Mouse (Mus musculus) adrenal gland, postnatal 4 days (tissue): Measurements from ENCODE around the gene Hsd17b2. TPM values are rescaled to one million over a fixed set of nuclear protein-coding genes. Genes with fewer than 3 reads are reported as not detected.
"Not testable (repeated sequence)": the region's sequence is repeated elsewhere in the genome, so short reads cannot be mapped to it uniquely, and the experiment has no call there.

Experiments
- DNase-seq, 2 experiments: peaks; one replicate each; pipeline ENCODE4 v3.0.0; 2021 to 2022; ENCODE audit warnings: low spot score in 2 of 2, mixed read lengths in 2 of 2
- total RNA-seq, 2 experiments: library from RNA; stranded (reverse); gene quantifications; 2 replicates each; pipeline ENCODE4 v1.2.3; 2021

Gene Hsd17b2
- total RNA-seq, 2 experiments from 2014 or later = 0.84 to 18.8 TPM

DNA sequence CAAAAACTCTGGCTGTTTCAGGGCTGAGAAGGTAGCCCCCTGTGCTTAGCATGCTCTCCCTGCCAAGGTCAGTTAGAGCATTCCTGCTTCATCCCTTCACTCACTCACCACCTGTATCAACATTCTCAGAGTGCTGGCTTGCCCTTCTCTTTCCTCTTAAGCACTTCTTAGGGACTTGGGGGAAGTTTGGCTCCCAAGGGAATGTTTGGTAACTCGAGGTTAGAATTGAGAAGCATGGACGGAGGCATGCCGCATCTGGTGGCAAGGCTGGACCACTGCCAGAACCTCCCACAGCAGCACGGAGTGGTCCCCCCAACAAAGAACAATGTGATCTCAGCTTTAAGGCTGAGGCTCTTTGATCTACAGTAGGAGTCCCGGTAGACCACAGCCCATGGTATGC lies 10.5 kb downstream of the Hsd17b2 start:
- no peak for DNase-seq

DNA sequence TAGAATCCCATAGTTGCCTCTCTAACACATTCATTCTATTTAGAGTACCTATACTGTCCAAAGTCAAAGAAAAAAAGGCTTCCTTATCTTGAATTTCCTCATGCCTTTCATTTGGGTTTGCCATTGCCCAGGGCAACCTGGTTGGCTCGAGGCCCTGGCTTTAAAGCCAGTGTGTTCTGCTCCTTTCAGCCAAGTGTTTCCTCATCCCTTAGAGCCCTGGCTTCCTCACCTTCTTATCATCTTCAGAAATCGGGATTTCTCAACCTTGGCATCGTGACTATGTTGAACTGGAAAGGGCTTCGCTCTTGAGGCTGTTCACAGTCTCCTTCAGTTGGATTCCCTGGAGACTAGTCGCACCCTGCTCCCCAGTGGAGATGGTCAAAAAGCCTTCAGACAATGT lies 12.9 kb downstream of the Hsd17b2 start:
- DNase-seq = no peak

DNA sequence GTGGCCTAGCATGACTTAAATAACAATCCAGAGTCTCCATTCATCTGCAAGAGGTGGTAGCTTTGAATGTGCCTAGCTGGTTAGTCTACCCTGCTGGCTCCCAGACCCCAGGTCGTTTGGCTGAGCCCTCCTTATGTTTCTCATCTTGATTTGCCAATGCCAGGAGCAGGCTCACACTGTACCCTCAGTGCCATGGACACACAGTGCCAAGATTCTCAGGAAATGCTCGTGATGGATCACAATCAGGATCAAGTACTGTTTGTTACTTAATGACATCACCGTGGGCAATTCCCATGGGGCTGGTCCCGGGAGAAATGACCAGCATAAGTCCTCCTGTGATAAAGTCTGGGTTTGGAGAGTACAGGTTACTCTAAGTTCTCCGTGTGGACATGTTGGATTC lies 14.2 kb downstream of the Hsd17b2 start:
- DNase-seq = no peak

DNA sequence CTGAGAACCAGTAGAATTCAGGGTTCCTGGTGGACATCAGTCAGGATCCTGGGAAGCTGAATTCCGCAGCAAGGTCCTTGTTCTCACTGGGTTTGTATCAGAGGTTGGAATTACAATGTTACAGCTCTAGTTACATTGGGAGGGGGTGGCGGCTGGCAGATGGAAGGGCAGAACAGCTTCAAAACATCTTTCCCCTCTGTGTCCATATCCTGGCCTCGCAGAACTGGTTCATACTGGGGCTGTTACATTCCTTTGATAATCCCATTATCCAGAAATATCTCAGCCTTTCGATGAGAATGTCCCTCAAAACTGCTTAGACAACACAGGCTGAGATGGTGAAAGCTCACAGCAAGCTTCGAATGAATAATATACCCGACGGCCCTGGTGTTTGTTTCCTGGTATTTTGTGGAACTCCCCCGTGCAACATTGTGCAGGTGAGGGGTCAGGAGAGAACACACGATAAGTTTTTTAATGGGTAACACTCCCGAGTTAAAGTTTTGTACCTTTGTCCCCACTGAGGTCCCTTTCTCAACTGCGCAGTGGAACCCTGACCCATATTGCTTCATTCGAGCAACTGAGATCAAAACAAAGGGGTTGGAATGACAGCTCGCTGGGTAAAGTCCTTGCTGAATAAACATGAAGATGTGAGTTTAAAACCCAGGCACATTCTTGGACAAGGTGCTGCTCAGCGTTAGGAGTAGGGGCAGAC lies 16.6 kb downstream of the Hsd17b2 start:
- DNase-seq = no peak

DNA sequence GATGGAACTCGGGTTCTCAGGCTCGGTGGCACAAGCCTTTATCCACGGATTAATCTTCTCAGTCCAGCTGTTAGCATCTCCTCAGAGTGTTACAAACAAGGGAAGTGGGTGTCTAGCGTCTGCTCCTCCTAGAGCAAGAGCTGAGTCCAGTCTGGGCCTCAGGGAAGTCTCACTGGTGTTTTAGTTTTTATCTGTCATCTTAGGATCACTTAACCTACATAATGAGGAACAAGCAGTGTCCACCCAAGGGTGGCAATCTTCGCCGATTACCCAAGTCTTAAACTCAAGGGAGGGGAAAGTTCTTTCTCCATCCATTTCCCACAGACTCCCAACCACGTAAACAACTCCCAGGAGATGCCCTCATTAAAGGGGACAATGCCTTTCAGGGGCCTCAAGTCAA lies 24.8 kb downstream of the Hsd17b2 start:
- no peak for DNase-seq

DNA sequence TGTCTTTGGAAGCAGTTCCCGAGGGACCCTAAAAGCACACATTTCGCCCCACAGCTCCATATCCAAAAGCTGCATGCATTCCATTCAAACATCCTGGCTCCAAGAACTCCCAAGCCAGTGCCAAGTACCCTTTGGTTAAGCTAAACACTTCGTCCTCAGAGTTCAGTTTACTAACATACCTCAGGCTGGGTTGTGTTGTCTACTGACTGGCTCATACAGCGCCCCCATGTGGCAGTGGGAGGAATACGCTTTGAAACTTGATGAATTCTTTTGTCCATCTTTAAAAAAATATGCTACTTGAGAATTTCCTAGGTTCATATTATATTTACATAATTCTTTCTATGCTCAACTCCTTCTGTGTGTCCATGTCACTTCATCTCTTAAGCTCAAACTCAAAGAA lies 25.9 kb downstream of the Hsd17b2 start:
- DNase-seq = no peak

DNA sequence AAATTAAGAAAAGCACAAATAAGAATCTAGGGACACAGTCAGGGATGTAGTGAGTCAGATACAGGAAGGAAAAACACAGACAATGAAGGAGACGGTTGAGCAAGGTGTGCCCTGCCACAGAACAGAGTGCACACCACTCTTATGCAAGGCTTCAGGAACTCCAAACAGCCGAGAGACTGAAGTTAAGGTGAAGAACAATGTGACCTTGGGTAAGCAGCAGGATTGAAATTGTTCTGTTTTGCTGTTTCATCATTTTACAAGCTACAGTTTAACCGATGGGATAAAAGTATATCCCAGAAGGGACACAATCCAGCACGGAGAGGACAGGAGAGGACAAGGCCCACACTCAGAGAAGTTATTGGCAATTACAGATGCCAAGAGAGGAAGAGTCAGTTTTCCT lies 26.5 kb downstream of the Hsd17b2 start:
- no peak for DNase-seq

DNA sequence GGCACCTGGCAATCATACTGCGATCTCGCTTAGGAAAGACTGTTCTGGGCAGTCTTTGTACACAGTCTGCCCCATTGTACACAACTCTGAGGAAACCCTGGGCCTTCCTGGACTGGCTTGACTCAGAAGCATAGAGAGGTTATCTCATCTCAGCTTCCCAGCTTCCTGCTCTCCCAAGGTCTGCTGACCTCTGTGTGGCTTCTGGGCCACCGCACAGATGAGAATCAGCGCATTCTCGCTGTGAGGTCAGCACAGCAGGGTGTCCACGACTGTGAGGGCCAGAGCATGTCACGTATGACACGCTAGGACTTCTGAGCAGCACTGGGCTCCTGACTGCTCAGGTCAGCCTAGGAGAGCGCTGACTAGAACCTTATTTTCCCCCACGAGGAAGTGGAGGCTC lies 29.3 kb downstream of the Hsd17b2 start:
- DNase-seq = no peak

DNA sequence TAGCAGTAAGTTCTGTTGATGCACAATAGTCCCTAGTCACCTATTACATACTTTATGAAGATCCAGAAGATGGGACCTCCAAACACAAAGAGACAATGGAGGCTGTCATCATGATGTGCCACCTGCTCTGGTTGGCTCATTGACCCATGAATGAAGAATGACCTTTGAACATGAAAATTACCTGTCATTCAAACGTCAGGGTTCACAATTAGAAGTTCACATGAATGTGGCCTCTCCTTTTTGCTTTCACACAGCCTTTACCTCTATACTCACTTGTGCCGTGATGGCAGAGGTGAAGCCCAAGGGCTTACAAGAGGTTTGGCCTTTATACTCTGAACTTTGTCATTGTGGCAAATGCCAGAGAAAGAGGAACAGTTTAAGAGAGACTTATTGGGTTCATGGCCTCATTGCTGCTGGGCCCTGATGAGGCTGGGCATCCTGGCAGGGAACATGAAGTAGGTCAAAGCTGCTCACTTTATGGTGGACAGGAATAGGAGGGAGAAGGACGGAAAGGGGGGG lies 35.0 kb downstream of the Hsd17b2 start:
- no peak for DNase-seq

DNA sequence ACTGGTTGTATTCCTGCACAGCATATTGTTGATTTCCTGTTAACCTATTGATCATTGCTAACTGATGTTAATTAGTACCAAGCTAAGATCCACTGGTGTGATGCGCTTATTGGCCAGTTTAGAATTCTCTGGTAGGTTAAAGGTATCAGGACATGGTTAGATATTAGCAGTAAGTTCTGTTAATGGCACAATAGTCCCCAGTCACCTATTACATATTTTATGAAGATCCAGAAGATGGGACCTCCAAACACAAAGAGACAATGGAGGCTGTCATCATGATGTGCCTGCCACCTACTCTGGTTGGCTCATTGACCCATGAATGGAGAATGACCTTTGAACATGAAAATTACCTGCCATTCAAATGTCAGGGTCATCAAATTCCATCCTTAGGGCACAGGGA lies 36.5 kb downstream of the Hsd17b2 start:
- not testable (repeated sequence) for DNase-seq

DNA sequence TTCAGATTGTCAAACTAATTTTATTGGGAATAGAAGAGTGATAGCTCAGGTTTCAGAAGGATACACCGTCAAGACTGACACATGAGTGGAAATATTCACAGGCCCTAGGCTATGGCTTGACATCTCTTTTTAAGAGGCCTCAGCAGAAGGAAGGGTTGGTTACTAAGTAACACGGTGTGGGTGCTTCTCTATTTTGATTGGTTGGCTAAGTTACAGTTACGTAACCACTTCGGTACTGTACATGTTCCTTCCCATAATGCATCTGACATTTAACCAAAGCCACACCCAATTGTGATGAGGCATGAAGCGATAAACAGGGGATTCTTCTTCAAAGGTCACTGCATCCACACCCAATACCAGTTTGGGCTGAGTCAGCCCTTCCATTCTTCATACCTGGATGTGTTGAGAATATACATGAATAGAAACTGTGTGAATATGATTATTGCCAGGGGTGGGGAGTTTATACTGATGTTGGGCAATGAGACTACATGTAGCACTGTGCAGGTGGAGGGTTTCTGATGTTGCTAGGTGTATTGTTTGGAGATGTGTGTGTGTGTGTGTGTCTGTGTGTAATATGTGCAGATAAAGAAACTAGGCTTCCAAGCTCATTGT lies 38.8 kb downstream of the Hsd17b2 start:
- DNase-seq = no peak

DNA sequence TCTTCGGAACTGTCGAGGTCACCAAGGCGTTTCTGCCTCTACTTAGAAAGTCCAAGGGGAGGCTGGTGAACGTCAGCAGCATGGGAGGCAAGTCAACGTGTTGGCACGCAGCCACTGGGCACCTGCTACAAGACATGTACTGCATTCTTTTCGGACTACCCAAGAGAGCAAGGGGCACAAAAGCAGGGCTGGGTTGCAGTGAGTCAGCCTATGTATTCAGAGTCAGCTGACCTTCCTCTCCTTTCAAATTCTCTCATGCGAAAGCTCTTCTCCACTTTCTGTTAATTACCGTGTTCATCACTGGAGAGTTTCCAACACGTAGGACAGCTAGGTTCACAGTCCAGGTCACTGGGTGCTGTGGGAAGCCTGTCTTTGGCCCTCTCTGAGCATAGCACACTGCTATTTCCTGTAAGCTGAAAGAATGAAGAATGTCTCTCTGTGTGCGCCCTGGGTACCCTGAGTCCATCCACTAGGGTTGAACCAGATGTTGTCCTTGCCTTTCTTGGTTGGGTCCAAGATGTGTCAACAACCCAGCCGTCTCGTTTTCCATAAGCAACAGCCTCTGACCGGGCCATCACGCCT lies 40.8 kb downstream of the Hsd17b2 start:
- no peak for DNase-seq

DNA sequence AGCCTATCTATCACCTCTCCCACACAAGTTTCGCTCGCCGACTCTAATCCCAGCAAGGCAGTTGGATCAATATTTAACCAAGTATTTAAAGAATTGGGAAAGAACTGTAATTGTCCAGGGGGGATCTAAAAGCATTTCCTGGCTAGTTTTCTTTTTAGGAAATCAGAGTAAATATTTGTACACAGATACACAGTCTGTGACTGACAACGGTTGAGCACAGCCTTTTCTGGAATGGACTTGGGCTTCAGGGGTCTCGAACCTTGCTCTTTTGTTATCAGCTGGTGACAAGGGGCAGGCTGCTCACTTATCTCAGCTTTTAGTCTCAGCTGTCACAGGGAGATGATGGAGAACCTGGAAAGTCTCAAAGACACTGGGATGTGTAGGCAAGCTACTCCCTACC lies 44.9 kb downstream of the Hsd17b2 start:
- DNase-seq = no peak

DNA sequence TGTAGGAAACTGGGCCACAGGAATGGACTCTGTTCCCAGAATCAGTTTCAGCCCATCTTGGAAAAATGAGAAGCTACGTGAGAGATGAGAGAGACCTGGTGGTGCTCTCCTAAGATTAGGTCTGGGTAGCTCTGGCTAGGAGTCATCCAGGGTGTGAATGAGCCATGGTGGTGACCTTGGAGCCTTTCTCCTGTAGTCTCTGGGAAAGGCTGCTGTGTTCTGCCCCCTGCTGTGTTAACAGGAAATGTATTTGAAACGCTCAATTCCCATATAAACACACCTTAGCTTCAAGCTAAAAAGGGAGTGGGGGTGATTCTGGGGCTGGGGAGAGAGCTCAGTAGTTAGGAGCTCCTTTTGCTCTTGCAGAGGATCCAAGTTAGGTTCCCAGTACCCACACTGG lies 45.7 kb downstream of the Hsd17b2 start:
- no peak for DNase-seq

DNA sequence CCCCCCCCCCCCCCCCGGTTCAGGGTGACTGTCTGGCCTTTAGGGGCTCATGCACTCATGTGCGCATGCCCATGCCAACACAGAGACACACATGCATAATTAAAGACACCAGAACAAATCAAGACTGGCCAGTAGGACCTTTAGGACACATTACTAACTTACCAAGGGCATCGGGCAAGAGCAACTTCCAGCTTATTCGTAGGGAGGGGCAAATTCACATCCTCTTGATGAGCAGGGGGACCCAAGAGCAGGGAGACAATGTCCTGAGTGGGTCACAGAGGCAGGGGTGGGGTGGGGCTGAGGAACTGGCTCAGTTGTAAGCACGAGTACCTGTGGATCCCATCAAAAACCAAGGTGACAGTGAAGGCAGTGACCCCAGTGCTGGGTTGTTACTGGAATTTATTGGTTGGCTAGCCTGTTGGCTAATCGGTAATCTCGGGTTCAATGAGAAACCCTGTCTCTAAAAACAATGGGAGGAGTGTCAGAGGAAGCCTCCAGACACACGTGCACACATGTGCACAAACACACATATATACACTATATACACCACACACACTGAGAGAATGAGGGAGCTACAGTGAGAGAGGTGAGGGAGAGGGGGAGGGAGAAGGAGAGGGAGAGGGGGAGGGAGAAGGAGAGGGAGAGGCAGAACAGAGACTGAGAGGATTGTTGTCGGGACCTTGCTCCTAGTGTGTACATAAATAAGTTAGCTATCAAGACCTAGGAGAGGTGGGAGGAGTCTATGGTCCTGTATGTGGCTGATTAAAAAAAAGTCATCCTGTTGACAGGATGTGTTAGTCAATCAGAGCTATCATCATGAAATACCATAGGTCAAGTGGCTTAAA lies 46.4 kb downstream of the Hsd17b2 start:
- DNase-seq = no peak

DNA sequence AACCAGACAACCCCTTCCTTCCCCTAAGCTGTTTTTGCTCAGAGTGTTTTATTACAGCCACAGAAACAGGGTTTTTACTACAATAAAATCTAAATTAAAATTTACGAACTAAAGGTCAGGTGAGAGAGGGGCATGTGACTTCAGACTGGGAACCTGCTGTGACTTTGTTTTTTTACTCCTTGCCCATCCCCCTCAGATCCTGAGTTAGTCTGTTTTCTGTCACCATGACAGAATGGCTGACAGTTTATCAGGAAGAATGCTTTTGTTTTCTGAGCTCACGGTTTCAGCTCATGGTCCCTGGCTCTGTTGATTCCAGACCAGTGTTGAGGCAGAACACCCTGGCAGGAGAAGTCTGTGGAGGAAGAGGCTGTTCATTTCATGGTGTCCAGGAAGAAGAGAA lies 47.7 kb downstream of the Hsd17b2 start:
- DNase-seq = no peak

DNA sequence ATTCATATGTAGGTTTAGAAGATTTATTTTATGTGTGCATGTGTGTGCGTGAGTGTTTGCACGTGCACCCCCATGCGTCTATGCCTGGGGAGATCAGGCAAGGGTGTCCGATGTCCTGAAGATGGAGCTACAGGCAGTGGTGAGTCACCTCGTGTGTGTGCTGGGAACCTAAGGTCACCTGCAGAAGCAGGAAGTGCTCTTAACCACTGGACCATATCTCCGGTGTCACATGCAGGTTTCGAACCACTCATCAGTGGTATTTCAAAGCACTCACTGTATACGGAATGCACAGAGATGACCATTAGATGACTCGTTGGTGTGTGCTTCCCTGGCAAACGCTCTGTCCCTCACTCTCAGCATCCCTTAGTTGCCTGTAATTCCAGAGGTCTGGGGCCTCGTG lies 56.2 kb downstream of the Hsd17b2 start:
- DNase-seq = no peak

DNA sequence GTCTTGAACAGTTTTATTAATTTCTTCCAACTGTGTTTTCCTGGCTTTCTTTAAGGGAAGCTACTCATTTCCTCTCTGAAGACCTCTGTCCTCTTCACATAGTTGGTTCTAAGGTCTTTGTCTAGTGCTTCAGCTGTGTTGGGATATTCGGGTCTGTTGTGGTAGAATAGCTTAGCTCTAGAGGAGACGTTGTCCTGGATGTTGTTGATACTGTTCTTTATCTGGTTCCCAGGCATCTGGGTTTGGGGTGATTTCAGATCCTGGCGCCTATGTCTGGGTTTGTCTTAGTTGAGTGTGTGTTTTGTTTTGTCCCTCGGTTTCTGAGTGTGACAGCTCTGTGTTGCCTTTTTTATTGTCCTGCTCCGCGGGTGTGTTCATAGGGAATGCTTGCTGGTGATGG lies 61.1 kb downstream of the Hsd17b2 start:
- DNase-seq = no peak

DNA sequence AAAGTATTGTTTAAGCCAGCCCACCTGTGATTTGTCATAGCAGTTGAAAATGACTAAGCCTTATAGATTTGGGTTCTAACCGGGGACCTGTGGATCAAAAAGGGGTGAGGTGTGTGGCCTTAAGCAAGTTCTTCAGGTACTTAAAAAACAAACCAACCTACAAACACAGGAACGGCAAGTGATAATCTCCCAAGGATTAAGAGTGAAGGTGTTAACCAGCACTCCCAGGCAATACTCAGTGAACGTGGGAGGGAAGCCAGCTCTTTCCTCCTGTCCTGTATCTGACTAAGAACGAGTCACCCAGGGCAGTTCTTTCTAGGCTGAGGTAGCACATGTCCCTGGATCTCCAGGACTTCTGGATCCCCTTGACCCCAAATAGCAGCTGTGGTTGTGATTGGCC lies 62.9 kb downstream of the Hsd17b2 start:
- DNase-seq = no peak

DNA sequence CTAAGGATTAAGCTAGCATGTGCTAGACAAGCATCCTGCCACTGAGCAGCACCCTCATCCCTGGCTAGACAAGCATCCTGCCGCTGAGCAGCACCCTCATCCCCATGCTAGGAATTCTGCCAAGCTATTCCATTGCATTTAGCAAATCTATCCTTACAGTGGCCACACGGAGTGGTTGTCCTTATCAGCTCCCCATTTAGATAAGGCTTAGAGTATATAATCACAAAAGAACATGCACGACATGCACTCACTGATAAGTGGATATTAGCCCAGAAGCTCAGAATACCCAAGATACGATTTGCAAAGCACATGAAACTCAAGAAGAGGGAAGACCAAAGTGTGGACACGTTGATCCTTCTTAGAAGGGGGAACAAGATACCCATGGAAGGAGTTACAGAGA lies 64.2 kb downstream of the Hsd17b2 start:
- no peak for DNase-seq

DNA sequence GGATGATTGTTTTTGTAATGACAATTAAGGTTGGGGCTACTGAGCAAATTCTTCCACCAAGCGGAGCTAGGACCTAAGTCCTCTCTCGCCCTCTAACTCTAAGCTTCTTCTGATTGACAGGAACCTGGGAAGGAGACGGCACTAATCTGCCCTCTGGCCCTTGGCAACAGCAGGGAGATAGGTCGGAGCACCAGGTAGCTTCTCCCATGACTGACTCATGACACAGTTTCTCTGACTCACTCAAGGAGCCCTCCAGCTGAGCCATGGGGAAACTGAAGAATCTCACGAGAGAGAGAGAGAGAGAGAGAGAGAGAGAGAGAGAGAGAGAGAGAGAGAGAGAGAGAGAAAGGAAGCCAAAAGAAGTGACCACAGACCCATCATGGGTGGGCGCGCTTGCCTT lies 67.3 kb downstream of the Hsd17b2 start:
- no peak for DNase-seq
